Mouse (Mus musculus) urinary bladder, postnatal 25 days (tissue): ENCODE data around the gene Arrb1.
"Not testable (repeated sequence)": the region's sequence is repeated elsewhere in the genome, so short reads cannot be mapped to it uniquely, and the experiment has no call there.

Experiments
- DNase-seq: peaks from one replicate; pipeline ENCODE4 v3.0.0; 2022; ENCODE audit warnings: low spot score

Arrb1 gene

DNA sequence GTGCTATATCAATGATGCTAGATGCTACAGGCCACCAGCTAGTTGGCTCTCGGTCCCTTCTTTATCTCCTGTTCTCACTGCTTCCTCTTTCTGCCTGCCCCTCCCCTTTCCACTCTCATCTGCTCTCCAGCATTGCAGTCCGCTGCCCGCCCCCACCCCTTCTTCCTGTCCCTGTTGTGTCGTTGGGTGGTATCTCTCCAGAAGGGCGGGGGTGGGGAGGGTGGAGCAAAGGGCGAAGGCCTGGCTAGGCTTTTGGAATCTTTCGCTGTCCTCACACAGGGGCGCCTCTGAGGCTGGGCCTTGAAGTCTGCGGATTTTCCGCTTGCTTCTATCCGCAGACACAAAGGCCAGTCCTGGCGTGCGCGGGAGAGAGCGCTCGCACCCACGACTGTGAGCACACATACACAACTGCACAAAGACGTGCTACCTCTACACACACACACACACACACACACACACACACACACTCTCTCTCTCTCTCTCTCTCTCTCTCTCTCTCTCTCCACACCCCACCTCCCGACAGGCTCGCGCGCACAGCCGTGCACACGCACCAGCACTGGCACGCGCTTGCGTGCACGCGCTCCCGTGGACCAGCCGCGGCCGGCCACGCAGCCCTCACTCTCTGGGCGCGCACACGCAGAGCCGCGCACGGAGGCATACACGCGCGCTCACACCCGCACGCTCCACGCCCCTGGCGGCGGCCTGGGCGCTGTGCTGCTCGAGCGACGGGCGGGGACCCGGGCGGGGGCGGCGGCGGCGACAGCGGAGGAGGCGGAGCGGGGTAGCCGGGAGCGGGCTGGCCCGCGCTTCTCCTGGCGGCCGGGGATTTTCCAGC, at the start of gene Arrb1:
TSS of gene Arrb1 (plus strand) at position 566 of the 835 bp plus-strand sequence.
- peak; percentile 72 for DNase-seq

DNA sequence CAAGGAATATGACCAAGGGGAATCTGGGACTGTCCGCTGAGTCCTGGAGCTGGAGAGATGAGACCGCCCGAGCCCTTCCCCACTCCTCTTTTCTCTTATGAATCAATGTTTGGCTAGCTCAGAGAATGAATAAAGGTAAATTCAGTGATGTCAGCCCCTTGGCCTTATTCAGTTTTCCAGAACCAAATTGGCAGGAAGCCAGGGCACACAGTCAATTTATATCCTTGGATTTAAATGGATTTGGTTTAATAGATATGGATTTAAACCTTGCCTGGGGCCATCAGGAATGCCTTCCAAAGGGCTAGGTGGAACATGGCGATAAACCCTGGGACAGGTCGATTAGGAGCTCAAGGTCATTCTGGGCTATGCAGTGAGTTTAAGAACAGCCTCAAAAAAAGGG, 45.6 kb upstream of the Arrb1 start:
- DNase-seq, result no peak

- no peak for DNase-seq
Observed at GRCm38 (mm10) chr7:99499128-99499527, 36.1 kb upstream of the Arrb1 start.

GRCm38 (mm10) chr7:99500201-99500600, 35.1 kb upstream of the Arrb1 start:
- peak; percentile 74 for DNase-seq

- no peak for DNase-seq
Observed at GRCm38 (mm10) chr7:99500655-99501054, 34.6 kb upstream of the Arrb1 start.

GRCm38 (mm10) chr7:99501148-99501547, 34.1 kb upstream of the Arrb1 start:
- no peak for DNase-seq

- no peak for DNase-seq
Observed at GRCm38 (mm10) chr7:99504556-99504955, 30.7 kb upstream of the Arrb1 start.

DNA sequence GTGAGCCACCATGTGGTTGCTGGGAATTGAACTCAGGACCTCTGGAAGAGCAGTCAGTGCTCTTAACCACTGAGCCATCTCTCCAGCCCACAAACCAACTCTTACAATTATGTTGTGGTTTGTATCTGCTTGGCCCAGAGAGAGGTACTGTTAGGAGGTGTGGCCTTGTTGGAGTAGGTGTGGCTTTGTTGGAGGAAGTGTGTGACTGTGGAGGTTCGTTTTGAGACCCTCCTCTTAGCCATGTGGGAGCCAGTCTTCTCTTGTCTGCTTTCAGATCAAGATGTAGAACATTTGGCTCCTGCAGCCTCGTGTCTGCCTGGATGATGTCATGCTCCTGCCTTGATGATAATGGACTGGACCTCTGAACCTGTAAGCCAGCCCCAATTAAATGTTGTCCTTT, 27.1 kb upstream of the Arrb1 start:
- DNase-seq, result not testable (repeated sequence)

- DNase-seq, result no peak
Observed at GRCm38 (mm10) chr7:99510087-99510501, 25.2 kb upstream of the Arrb1 start.

- no peak for DNase-seq
Observed at GRCm38 (mm10) chr7:99516092-99516813, 19.0 kb upstream of the Arrb1 start.

GRCm38 (mm10) chr7:99516814-99517157, 18.5 kb upstream of the Arrb1 start:
- no peak for DNase-seq

DNA sequence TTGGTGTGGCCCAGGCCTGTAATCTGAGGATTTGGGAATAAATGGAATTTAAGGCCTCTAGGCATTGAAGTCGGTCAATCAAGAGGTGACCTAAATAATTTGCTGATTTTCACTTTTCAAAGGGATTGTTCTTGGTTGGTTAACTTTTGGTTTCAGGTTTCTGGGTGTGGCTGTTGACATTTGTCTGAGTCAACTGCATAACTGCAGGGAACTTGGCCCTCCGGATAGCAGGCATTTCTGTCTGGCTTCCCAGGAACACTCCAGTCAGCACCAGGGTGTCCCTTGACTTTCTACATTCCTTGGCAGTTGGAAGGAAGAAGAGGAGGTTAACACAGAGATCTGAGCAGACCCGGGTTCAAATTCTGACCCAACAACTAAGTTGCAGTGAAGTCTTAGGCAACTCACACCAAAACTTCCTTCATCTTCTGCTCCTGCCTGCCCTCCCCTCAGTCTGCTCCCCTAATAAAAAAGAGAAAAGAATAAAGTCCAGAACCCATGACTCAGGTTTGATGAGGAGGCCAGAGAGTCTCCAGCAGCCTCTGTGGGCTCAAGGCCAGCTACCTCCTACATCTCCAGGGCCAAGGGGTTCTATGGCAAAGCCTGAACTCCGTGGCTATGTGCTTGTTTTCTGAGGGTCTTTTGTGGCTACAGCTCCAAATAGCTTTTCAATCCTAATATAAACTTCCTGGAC, 16.2 kb upstream of the Arrb1 start:
- DNase-seq, result no peak

DNA sequence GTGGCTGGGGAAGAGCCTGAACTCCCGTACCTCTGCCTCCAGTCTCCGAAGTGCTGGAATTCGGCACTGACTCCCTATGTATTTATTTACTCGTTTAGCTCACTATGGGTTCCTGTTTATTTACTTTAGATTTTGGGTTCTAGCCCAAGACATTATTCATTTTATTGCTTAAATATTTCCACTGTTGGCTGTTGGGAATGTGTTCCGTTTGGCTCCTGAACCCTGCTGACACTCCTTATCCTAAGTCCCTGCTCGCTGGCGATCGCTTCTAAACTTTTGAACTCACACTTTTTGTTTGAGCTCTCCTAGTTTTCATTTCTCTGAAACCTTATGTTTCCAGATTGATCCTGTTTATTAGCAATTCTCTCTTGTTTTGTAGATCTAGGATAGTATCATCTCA, 12.1 kb upstream of the Arrb1 start:
- no peak for DNase-seq

DNA sequence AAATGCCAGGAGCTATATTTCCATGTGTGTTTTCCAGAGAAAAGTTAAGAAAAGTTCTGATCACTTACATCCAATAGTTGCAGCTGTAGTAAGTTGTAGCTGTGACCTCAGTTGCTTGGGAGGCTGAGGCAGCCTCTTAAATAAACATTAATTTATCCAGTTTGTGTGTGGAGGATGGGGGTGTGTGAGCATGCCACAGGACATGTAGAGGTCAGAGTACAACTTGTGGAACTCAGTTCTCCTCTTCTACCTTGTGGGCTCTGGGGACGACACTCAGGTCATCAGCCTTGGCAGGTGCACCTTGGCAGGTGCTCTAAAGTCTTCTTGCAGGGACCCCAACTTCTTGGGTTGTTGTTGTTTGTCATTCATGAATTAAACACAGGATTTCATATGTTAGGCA, 11.4 kb upstream of the Arrb1 start:
- DNase-seq, result no peak

GRCm38 (mm10) chr7:99528547-99528946, 6.7 kb upstream of the Arrb1 start:
- no peak for DNase-seq

- no peak for DNase-seq
Observed at GRCm38 (mm10) chr7:99529410-99529809, 5.9 kb upstream of the Arrb1 start.

- no peak for DNase-seq
Observed at GRCm38 (mm10) chr7:99531408-99531970, 3.8 kb upstream of the Arrb1 start.

DNA sequence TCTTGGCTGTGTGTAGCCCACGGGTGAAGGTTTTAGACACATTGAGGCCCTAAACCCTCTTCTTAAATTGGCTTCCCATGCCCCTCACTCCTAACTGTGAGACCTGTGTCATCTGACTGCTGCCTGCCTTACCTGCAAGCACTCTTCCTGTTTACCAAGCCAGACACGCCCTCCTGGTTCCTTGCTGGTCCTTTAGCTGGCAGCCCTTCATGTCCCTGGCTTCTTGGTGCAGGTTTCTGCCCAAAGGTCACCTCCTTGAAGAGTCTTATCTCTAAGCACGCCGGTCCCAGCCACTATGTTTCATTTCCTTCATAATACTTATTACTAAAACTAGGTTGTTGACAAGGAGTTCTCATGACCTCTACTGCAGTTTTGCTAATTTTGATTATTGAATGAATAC, 2.7 kb upstream of the Arrb1 start:
- no peak for DNase-seq

DNA sequence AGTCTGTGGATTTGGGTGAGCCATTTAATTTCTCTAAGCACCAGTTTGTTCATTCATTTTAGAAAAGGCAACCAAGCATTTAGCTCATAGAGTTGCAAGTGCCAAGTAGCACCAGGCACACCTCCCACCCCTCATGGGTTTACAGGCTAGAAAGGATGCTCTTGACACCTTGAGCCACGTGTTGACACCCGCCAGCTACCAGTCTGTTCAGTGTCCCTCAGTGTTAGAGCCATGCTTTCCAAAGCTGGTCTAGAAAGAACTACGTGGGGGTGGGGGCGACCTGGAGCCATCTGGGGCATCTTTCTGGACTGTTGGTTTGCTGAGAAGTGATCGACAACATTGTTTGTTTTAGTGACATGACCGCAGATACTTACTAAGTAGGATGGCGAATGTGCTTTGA, 1.7 kb upstream of the Arrb1 start:
- DNase-seq, result no peak

- no peak for DNase-seq
Observed at GRCm38 (mm10) chr7:99534501-99534900, 765 bp upstream of the Arrb1 start.

GRCm38 (mm10) chr7:99535741-99536501, 655 bp downstream of the Arrb1 start:
- no peak for DNase-seq
